Mouse (Mus musculus): ENCODE measurements around the gene Slc25a36. TPM values are rescaled to one million over a fixed set of nuclear protein-coding genes. Genes with fewer than 3 reads are reported as not detected.

Slc25a36 gene
- total and polyA plus RNA-seq, 3 experiments, result 6.9 to 425 (median 143) TPM

DNA sequence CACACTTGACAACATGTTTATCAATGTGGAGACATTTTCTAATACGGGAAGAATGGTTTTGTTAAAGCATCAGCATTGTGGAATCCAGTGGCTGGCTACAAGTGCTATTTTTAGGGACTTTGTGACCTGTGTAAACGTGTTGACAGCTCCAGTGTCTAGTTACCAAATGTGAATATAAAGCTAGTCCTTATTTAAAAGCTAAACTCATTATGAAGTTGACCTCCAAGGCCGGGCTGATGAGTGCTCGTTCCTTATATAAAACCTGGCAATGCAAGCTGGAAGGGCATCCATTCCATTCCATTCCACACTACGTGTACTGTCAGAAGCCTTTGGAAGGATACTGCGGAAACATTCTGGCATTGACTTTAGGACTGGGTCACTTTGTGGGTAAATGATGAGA is 34.4 kb upstream of the Slc25a36 start:
- no peaks in the 10 kb centered on the region for H3K36me3 ChIP-seq (replicated peaks)
- H3K27me3 ChIP-seq (ENCODE audit: insufficient read depth, low read length), result no peaks in the 10 kb centered on the region
- no peaks in the 10 kb centered on the region for H3K4me1 ChIP-seq (ENCODE audit: insufficient read depth, low read depth, low read length)
- ATAC-seq (ENCODE audit: extremely low read depth, insufficient number of reproducible peaks, low FRiP score, poor library complexity, severe bottlenecking), result no peak
- DNase-seq (ENCODE audit: low spot score), result no peak
- no peaks in the 10 kb centered on the region for H3K9me3 ChIP-seq (replicated peaks)
- TF ChIP-seq CTCF (IDR thresholded peaks at IDR 0.05; ENCODE audit: low read depth, low read length) (no peak), TAL1 (conservative IDR thresholded peaks at IDR 0.05; ENCODE audit: low read depth, low read length) (no peak), GATA1 (IDR thresholded peaks at IDR 0.05; ENCODE audit: borderline replicate concordance, low read length) (no peak), GATA2 (IDR thresholded peaks at IDR 0.05; ENCODE audit: borderline replicate concordance, low read depth, low read length) (no peak), POLR2AphosphoS5 (IDR thresholded peaks at IDR 0.05; ENCODE audit: insufficient replicate concordance, low read depth, low read length) (no peak)
- H3K4me3 ChIP-seq (ENCODE audit: low read depth, low read length), result no peak overlapping the region

DNA sequence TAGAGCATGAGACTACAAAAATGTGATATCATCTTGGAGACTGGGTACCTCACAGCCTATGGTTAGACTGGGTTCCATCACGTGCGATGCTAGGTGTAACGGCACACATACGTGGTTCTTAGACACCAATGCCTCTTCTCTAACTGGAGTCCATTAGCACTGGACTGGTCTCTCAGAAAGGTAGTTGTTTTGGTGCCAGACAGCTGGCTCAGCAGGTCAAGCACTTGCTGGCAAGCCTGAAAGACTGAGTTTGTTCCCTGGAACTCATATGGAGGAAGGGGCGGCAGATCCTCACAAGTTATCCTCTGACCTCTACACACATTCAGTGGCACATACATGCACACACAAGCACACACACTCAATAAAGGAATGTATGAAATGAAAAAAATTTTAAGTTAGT is 32.5 kb upstream of the Slc25a36 start:
- Histone ChIP-seq H3K4me1 (ENCODE audit: insufficient read depth, low read depth, low read length) (no peaks in the 10 kb centered on the region), H3K9me3 (replicated peaks) (no peaks in the 10 kb centered on the region), H3K4me3 (ENCODE audit: low read depth, low read length) (no peak overlapping the region), H3K27me3 (ENCODE audit: insufficient read depth, low read length) (peaks cover 5% of the 10 kb centered on the region), H3K36me3 (replicated peaks) (no peaks in the 10 kb centered on the region)
- TF ChIP-seq GATA2 (IDR thresholded peaks at IDR 0.05; ENCODE audit: borderline replicate concordance, low read depth, low read length) (no peak), TAL1 (conservative IDR thresholded peaks at IDR 0.05; ENCODE audit: low read depth, low read length) (no peak), POLR2AphosphoS5 (IDR thresholded peaks at IDR 0.05; ENCODE audit: insufficient replicate concordance, low read depth, low read length) (no peak), CTCF (IDR thresholded peaks at IDR 0.05; ENCODE audit: low read depth, low read length) (no peak), GATA1 (IDR thresholded peaks at IDR 0.05; ENCODE audit: borderline replicate concordance, low read length) (no peak)
- ATAC-seq (ENCODE audit: extremely low read depth, insufficient number of reproducible peaks, low FRiP score, poor library complexity, severe bottlenecking) (no peak), DNase-seq (ENCODE audit: low spot score) (no peak)

DNA sequence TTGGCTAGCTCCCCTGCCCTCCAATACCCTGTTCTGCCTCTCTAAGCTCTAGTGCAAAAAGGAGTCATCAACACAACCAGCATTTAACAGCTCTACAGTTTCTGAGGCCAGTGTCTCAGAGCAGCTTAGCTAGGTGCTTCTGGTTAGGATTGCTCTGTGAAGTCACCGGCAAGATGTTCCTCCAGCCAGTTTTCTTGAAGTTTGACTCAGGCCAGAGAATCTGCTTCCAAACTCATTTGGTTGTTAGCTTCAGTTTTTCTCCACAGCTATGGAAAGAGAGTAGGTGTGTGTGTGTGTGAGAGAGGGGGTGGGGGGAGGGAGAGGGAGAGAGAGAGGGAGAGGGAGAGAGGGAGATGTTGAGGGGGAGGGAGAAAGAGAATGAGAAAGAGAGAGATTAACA is 31.6 kb upstream of the Slc25a36 start:
- DNase-seq (ENCODE audit: low spot score) (no peak), ATAC-seq (ENCODE audit: extremely low read depth, insufficient number of reproducible peaks, low FRiP score, poor library complexity, severe bottlenecking) (no peak)
- Histone ChIP-seq H3K9me3 (replicated peaks) (no peaks in the 10 kb centered on the region), H3K4me1 (ENCODE audit: insufficient read depth, low read depth, low read length) (no peaks in the 10 kb centered on the region), H3K4me3 (ENCODE audit: low read depth, low read length) (no peak overlapping the region), H3K27me3 (ENCODE audit: insufficient read depth, low read length) (peaks cover 5% of the 10 kb centered on the region), H3K36me3 (replicated peaks) (no peaks in the 10 kb centered on the region)
- TF ChIP-seq GATA2 (IDR thresholded peaks at IDR 0.05; ENCODE audit: borderline replicate concordance, low read depth, low read length) (no peak), POLR2AphosphoS5 (IDR thresholded peaks at IDR 0.05; ENCODE audit: insufficient replicate concordance, low read depth, low read length) (no peak), GATA1 (IDR thresholded peaks at IDR 0.05; ENCODE audit: borderline replicate concordance, low read length) (no peak), TAL1 (conservative IDR thresholded peaks at IDR 0.05; ENCODE audit: low read depth, low read length) (no peak), CTCF (IDR thresholded peaks at IDR 0.05; ENCODE audit: low read depth, low read length) (no peak)

DNA sequence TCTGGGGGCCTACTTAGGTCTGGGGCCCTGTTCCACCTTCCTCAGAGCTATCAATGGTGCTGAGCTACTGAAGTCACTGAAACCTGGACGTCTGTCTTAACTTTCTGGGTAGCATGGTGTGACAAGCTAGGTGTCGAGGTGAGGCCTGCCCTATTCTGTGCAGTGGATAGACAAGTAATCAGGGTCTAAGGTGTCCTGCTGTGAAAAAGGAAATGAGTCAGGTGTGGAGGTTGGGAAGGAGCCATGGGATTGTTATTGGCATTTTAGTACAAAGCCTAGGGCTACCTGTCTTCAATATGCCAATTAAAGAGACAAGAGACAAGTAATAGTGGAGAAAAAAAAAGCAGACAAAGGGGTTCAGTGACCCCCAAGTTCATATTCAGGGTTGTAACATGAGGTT is 30.8 kb upstream of the Slc25a36 start:
- Histone ChIP-seq H3K36me3 (replicated peaks) (no peaks in the 10 kb centered on the region), H3K4me1 (ENCODE audit: insufficient read depth, low read depth, low read length) (no peaks in the 10 kb centered on the region), H3K27me3 (ENCODE audit: insufficient read depth, low read length) (peaks cover 5% of the 10 kb centered on the region), H3K9me3 (replicated peaks) (no peaks in the 10 kb centered on the region), H3K4me3 (ENCODE audit: low read depth, low read length) (no peak overlapping the region)
- ATAC-seq (ENCODE audit: extremely low read depth, insufficient number of reproducible peaks, low FRiP score, poor library complexity, severe bottlenecking) (no peak), DNase-seq (ENCODE audit: low spot score) (no peak)
- no peak for TF ChIP-seq GATA2 (IDR thresholded peaks at IDR 0.05; ENCODE audit: borderline replicate concordance, low read depth, low read length)

DNA sequence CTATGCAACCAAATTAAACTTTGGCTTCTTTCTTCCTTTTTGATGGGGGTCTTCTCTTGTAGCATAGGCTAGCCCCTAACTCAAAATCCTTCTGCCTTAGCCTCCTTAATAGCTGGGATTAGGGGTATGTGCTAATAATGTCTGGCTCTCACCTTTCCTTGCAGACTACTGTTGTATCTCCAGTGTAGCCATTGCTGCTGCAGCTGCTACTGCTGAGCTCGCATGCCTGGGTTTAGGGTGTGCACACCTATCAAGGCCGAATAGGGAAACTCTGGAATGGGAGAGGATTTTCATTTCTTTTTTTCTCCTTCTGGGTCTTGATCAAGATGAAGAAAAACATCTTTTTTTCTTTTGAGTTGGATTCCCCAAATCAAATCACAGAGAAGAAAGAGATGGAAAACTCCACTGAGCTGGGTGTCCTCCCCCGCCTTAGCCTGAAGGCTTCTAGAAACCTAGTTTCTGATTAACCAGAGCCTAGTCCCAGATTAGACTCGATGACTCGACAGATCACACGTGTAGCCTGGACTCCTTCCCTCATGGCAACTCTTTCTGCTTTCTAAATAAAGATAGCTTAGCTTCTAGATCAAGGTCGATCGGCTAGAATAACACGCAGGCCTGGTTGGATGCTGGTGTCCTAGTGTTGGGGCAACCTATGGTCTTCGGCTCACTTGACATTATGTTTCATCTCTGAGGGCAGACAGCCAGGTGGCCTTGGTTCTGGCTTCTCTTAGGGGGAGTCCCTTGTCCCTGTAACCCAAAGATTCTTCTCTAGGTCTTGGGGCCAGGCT is 29.4 kb upstream of the Slc25a36 start:
- TF ChIP-seq GATA2 (IDR thresholded peaks at IDR 0.05; ENCODE audit: borderline replicate concordance, low read depth, low read length) (no peak), CTCF (IDR thresholded peaks at IDR 0.05; ENCODE audit: low read depth, low read length) (no peak), POLR2AphosphoS5 (IDR thresholded peaks at IDR 0.05; ENCODE audit: insufficient replicate concordance, low read depth, low read length) (no peak), TAL1 (conservative IDR thresholded peaks at IDR 0.05; ENCODE audit: low read depth, low read length) (no peak), GATA1 (IDR thresholded peaks at IDR 0.05; ENCODE audit: borderline replicate concordance, low read length) (no peak)

DNA sequence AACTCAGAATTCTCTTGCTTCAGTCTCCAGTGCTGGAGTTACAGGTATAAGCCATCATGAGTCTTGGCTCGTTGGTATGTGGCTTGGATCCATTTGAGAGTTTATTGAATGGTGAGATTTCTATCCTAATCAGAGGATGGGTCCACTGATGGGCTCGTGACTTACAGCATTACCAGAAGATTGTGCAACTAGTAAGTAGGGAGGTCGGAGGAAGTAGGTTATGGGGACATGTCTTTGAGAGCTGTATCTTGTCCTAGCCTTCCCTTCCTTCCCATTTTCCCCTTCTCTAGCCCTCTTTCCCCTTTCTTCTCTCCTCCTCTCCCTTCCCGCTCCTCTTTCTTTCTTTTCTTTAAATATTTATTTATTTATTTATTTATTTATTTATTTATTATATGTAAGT is 26.7 kb upstream of the Slc25a36 start:
- H3K9me3 ChIP-seq (replicated peaks), result no peaks in the 10 kb centered on the region
- no peaks in the 10 kb centered on the region for H3K4me1 ChIP-seq (ENCODE audit: insufficient read depth, low read depth, low read length)
- peaks cover 5% of the 10 kb centered on the region for H3K27me3 ChIP-seq (ENCODE audit: insufficient read depth, low read length)
- ATAC-seq (ENCODE audit: extremely low read depth, insufficient number of reproducible peaks, low FRiP score, poor library complexity, severe bottlenecking) (no peak), DNase-seq (ENCODE audit: low spot score) (no peak)
- H3K4me3 ChIP-seq (ENCODE audit: low read depth, low read length), result no peak overlapping the region
- no peak for TF ChIP-seq POLR2AphosphoS5 (IDR thresholded peaks at IDR 0.05; ENCODE audit: insufficient replicate concordance, low read depth, low read length)
- no peak for TF ChIP-seq GATA2 (IDR thresholded peaks at IDR 0.05; ENCODE audit: borderline replicate concordance, low read depth, low read length)
- no peak for TF ChIP-seq GATA1 (IDR thresholded peaks at IDR 0.05; ENCODE audit: borderline replicate concordance, low read length)
- no peaks in the 10 kb centered on the region for H3K36me3 ChIP-seq (replicated peaks)

More for the DNA sequence above, 29.4 kb upstream of the Slc25a36 start:
- Histone ChIP-seq H3K27me3 (ENCODE audit: insufficient read depth, low read length) (peaks cover 5% of the 10 kb centered on the region), H3K36me3 (replicated peaks) (no peaks in the 10 kb centered on the region), H3K4me3 (ENCODE audit: low read depth, low read length) (no peak overlapping the region), H3K4me1 (ENCODE audit: insufficient read depth, low read depth, low read length) (no peaks in the 10 kb centered on the region), H3K9me3 (replicated peaks) (no peaks in the 10 kb centered on the region)
- no peak for DNase-seq (ENCODE audit: low spot score)
- ATAC-seq (ENCODE audit: extremely low read depth, insufficient number of reproducible peaks, low FRiP score, poor library complexity, severe bottlenecking), result no peak
